Mouse (Mus musculus) right cerebral cortex, postnatal 4 days (tissue): ENCODE measurements around the gene Gba2.
"Not testable (repeated sequence)": the region's sequence is repeated elsewhere in the genome, so short reads cannot be mapped to it uniquely, and the experiment has no call there.

ENCODE experiments used
- DNase-seq: peaks from one replicate; pipeline ENCODE4 v3.0.0-alpha.2; 2022

Gba2 gene

DNA sequence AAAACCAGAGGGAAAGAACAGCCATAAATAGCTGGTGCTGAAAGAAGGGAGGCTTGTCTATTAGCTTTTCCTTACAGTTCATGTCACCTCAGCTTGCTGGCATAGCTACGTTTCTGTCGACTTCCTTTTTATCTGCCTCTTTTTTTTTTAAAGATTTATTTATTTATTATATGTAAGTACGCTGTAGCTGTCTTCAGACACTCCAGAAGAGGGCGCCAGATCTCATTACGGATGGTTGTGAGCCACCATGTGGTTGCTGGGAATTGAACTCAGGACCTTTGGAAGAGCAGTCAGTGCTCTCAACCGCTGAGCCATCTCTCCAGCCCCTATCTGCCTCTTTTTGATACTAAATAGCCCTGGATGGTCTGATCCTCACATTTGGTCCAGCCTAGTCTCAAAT, 26.8 kb downstream of the Gba2 start:
- not testable (repeated sequence) for DNase-seq

DNA sequence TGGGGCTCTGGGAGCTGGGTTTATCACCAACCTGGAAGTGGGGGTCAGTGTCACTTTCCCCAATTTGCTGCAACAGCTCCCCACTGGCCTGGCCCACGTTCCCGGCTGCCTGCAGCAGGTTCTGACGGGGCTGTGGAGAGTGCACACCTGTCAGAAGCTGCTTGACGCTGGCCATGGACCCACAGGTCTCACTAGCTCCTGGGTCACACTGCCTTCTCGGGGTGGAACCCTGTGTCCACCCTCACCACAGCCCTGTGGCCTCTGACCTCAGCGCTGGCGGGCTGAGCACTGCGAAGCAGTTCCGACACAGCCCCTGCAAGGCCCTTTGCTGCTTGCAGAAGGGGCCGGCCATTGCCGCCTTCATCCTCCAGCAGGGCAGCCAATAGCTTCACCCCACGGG, 29.6 kb downstream of the Gba2 start:
- no peak for DNase-seq

DNA sequence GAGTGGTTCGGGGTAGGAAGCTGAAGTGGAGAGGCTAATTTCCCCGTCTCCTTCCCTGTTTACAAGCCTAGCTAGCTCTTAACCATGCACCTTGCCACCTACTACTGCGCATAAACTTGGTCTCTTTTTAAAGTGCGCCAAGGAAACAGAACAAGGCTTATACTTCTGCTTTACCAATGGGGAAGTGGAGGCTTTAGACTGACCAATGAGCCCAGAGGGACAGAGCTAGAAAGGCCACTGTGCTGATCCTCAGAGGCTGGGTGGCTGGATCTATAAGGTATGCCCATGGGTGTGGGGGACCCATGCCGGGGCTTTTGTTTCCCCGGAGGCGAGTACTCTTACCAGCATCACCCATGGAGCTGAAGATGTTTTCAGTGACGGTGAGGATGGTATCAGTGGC, 31.5 kb downstream of the Gba2 start:
- DNase-seq = no peak

DNA sequence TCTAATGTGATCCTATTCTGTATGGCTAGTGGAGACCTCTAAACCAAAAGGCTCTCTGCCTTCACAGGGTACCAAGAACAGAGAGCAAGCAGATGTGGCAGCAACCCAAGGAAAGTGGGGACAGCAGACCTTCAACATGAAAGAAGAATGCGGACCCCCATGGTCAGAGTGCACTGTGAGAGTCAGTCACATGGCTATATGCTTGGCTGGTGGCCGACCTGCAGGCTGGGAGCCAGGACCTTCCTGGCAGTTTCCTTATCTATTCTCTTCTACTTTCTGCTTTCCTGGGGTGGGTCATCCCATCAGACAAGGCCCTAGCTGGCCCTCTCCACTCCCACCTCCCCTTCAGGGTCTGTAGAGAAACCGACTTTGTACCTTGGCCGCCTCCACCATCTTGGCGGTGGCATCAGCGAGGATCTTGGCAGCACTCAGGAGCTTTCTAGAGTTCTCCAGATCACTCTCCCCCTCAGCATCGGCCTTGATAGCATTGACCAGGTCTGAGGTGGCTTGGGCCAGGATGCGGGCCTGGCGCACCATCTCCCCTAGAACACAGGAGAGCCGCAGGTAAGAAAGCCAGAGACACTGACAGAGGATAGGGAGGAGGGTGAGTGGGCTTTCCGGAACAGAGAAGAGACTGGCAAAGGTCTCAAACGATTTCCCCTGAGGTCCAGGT, 32.2 kb downstream of the Gba2 start:
- DNase-seq = no peak

DNA sequence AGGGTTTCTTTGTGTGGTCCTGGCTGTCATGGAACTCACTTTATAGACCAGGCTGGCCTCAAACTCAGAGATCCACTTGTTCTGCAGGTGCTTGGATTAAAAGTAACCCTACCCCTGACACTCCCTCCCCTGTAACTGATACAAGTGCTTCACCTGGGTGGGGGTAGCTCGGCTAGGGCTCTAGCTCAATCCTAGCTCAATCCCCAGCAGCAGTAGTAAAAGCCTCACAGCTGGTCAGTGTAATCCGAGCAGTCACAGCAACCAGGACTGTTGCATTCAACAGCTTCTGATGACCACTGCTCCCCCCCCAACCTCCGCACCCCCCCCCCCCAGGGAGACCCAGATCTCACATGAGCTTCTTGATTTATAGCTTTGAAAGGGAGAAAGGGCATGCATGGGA, 36.6 kb downstream of the Gba2 start:
- no peak for DNase-seq

DNA sequence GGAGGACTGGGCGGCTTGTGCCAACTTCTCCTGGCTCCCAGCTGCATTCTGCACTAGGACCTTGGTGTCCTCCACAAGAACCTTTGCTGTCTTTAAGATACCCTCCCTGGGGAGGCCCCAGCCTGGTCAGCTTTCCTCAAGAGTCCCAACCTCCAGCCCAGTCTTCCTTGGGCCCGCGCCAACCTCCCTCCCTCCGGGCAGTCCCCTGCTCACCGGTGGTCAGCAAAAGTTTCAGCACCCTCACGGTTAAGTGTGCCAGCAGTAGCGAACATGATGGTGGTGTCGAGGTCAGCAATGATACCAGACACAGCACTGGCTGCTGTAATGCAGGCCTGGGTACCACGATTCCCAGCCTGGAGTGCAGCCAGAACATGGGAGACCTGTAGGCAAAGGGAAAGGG, 42.6 kb downstream of the Gba2 start:
- DNase-seq = no peak

DNA sequence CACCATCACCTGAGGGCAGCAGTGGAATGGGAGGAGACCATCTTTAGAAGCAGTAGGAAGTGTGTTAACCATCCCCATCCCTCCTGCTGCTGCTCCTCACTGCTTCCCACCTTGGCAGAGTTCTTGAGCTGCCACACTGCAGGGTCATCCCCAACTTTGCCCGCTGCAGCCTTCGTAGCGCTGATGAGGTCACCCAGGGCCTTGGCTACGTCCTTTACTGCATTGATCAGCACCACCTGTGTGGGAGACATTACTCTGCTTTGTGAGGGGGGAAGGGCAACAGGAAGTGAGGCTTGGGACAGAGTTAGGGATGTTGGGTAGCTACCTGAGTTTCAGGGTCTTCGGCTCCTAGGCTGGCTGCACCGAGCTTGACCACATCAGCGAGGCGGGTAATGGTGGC, 43.0 kb downstream of the Gba2 start:
- DNase-seq = no peak

DNA sequence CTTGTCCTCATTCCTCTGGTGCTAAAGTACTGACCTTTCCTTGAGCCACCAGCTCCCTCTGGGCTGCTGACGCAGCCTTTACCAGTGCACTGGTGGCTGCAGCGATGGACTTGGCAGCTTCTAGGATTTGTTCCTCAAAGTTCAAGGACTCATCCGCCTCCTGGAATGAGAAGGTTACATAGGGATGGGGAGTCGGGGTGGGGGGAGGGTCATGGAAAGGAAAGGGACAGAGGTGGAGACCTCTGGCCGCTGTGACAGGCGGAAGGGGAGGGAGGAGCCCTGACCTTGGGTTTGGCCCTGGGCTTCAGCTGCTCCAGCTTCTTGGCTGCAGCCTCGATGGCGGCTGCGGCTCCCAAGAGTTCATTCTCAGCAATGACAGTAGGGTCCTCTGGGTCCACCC, 45.4 kb downstream of the Gba2 start:
- no peak for DNase-seq

DNA sequence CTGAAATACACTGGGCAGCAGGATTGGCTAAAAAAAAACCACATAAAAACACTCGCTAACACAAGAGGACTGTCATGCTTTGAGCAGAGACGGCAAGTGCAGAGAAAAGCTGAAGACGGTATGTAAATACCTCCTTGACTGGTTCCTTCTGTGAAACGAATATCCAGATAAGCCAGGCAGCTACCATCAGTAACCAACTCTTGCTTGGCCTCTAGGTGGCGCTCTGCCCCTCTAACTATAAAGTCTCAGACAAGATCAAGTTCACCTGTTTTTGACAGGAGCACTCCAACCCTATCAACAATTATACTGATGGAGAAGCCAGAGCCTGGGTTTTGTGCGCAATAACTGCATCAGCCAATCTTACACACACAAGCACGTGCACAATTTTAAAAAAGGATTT, 48.1 kb downstream of the Gba2 start:
- peak; percentile 84 for DNase-seq

DNA sequence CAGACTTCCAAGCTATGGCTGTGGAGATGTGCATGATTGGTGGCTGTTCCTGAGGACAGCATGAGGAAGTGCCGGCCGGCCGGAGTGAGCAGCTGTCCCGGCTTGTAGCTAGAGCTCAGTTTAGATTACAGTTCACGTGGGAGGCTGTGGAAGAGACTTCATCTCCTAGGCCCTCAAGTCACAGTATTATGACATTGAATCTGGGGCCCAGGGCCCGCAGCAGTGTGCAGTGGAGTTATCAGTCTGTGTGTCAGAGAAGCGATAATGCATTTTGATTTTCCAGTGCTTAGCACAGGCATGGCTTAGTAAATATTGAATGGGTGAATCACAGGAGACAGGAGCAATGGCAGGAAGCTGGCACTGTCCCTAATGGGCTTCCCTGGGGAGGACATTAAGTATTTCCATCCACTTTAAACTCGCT, 48.6 kb downstream of the Gba2 start:
- DNase-seq = no peak

DNA sequence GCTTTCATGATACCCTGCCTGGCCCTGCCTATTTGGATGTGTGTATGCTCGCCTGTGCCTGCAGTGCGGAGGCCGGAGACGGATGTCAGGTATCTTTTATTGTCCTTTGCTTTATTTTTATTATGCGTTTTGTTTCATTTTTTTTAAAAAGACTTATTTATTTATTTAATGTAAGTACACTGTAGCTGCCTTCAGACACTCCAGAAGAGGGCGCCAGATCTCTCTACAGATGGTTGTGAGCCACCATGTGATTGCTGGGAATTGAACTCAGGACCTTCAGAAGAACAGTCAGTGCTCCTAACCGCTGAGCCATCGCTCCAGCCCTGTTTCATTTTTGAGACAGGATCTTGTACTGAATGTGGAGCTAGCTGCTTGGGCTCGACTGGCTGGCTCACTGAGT, 50.2 kb downstream of the Gba2 start:
- DNase-seq = no peak

DNA sequence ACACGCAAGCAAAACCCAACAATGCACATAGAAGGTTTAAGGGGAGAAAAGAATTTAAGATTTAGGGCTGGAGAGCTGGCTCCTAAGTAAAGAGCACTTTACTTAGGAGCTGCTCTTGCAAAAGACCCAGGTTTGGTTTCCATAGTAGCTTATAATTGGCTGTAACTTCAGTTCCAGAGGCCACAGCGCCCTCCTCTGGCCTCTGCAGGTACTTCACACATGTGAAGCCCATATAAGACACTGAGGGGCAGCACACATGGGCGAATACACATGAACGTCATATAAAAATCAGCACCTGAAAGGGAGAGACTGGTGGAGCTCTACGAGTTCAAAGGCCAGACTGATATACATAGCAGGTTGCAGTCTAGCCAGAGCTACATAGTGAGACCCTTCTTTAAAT, 50.8 kb downstream of the Gba2 start:
- no peak for DNase-seq

DNA sequence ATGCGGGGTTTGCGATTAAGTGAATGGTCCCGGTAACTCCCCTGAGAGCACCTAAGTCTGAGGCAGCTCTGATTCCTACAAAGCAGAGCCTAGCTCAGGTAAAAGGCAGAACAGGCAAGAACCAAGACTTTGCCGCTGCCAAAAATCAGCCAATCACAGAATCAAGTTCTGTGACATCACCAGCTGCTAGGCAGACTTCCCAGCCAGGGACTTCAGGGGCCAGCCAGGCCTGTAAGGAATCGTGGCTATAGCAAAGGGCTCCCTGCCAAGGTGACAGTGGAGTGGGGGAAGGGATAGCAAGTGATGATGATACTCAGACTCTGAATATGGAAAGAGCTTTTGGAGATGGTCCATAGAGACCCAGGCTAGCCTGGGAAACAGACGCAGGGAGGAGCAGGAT, 58.7 kb downstream of the Gba2 start:
- peak; percentile 89 for DNase-seq

DNA sequence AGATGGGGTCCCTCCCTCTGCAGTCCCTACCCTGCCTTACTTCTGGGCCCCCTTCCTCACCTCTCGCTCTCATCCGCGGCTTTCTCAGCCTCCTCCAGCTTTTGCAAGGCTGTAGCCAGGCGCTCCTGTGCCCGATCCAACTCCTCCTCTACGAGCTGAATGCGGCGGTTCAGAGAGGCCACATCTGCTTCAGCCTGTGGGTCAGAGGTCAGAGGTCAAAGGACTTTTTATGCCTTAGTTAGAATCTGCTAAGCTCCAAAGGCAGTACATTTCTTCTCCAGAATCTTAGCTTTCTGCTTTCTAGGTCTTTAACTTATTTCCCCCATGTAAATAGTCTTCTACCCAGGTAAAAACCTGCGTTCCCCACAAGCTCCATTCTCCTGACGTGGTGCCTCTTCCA, 59.1 kb downstream of the Gba2 start:
- DNase-seq = no peak
